Mouse (Mus musculus) heart, postnatal 14 days (tissue): ENCODE results near the gene Itgb5. TPM values are rescaled to one million over a fixed set of nuclear protein-coding genes. Genes with fewer than 3 reads are reported as not detected.

ENCODE experiments used
- DNase-seq, 2 experiments: peaks; one replicate each; pipeline ENCODE4 v3.0.0; 2021 to 2022
- intact Hi-C: fragments of 180-260 bp; cut with DNase I; formaldehyde crosslinking; loops from one replicate; pipeline ENCODE4 v1.15.1; 2025
- total RNA-seq, 2 experiments: library from RNA; stranded (reverse); gene quantifications; 2 replicates each; pipeline ENCODE4 v1.2.3; 2021

The Itgb5 gene
- total RNA-seq, 2 experiments from 2014 or later: 66.7 to 72.8 TPM

GRCm38 (mm10) chr16:33829842-33830511, 512 bp downstream of the Itgb5 start:
- intact Hi-C loops: loop anchor here (5.0 kb wide), 1 partner anchor 62 kb away; no protein-coding TSS in a partner anchor
- peak; percentile 66 to 69 for DNase-seq

GRCm38 (mm10) chr16:33830512-33831105, 1.1 kb downstream of the Itgb5 start:
- intact Hi-C loops: loop anchor here (5.0 kb wide), 1 partner anchor 62 kb away; no protein-coding TSS in a partner anchor
- no peak for DNase-seq

DNA sequence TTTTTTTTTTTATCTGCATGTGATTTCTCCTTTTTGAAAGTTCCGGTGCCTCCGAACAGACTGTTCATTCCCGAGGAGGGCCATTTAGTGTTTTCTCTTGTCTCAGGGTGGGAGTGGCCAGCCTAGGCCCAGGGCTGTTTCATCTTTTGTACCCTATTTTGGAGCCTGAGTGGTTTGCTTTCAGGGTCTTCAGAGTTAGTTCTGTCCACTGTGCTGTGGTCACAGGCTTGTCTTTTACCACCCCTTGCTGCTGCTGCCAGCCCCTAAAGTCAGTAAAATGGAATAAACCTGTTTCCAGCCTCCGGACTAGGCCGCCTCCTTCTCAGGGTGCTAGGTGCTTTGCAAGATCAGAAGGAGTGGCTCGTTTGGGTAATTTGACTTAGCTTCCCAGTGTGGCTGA, 2.6 kb downstream of the Itgb5 start:
- intact Hi-C loops: loop anchor here (5.0 kb wide), 1 partner anchor 60 kb away; no protein-coding TSS in a partner anchor
- no peak for DNase-seq

GRCm38 (mm10) chr16:33832728-33833428, 3.4 kb downstream of the Itgb5 start:
- DNase-seq: peak; percentile 30 to 39
- intact Hi-C loops: loop anchor here (5.0 kb wide), 1 partner anchor 59 kb away; no protein-coding TSS in a partner anchor

- intact Hi-C loops: loop anchor here (5.0 kb wide), 1 partner anchor 59 kb away; no protein-coding TSS in a partner anchor
- no peak for DNase-seq
These were observed 3.9 kb downstream of the Itgb5 start for GRCm38 (mm10) chr16:33833429-33833753.

- intact Hi-C loops: loop anchor here (5.0 kb wide), 1 partner anchor 58 kb away; no protein-coding TSS in a partner anchor
- DNase-seq: peak; percentile 64 to 65
These were observed 4.5 kb downstream of the Itgb5 start for GRCm38 (mm10) chr16:33833781-33834482.

DNA sequence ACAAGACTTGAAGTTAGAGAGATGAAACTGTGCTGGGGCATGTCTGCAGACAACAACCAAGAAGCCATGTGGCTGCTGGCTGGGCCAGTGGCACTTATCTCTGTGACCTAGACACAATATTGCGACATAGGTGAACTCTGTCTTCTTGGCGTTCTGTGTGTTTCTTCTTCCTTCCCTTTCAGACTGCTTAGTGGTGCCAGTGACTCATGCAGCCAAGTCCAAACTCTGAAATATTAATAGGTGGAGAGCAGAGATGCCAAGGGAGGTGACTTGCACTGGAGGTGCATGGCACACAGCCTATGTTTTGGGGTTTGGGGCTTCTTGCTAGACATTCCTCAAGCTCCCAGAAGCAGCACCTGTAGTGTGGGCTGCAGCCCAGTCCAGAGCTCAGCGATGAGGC, 7.2 kb downstream of the Itgb5 start:
- intact Hi-C loops: no loop called here
- DNase-seq: peak in 1 of 2 experiments; percentile 38

DNA sequence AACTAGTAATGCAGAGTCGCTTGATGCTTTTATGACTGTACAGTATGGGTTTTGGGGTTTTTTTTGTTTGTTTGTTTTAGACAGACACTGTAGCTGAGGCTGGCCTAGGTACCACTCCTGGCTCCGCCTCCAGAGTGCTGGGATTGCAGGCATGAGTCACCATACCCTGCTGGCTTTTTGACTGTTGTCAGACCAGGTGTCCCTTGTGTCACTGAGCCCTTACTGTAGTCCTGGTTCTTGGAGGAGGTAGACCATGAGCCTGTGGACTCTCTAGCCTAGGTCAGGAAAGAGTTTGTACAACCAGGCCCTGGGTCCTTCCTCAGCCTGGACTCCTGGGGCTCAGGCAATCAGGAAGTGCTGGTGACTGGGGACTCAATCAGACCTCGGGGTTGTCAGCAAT, 7.7 kb downstream of the Itgb5 start:
- intact Hi-C loops: no loop called here
- DNase-seq: no peak

- intact Hi-C loops: no loop called here
These were observed 11.2 kb downstream of the Itgb5 start for GRCm38 (mm10) chr16:33840616-33841015.

DNA sequence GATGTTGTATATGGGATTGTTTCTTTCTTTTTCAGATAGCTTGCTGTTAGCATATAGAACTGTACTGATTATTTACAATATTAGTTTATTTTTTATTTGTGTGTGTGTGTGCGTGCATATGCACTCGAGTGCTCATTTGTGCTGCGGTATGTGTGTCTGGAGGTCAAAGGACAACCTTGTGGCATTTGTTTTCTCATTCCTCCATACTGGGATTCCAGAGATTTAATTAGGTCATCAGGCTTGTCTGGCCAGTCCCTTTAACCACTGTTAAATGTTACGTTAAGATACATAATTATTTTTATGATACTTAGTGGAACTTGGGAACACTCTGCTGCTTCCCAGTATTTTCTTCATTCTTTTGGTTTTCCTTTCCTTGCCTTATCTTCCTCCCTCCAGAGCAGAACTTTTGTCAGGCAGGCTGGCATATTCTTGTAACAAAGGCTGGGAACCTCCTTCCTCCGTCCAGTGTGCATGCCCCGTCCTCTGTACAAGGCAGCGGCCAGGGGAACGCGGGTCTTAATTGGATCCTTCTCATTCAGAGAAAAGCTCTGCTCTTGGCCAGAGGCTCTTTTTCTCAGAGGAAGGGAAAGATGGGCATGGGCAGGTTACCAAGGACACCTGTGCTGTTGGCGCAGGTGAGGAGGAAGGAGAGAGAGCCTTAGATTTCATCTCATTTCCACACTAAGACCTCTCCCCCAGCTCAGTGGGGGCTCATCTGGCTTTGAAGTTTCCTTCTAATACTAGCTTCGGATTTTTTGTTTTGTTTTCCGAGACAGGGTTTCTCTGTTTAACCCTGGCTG, 12.8 kb downstream of the Itgb5 start:
- intact Hi-C loops: no loop called here
- no peak for DNase-seq

More at GRCm38 (mm10) chr16:33840616-33841015, 11.2 kb downstream of the Itgb5 start:
- no peak for DNase-seq

DNA sequence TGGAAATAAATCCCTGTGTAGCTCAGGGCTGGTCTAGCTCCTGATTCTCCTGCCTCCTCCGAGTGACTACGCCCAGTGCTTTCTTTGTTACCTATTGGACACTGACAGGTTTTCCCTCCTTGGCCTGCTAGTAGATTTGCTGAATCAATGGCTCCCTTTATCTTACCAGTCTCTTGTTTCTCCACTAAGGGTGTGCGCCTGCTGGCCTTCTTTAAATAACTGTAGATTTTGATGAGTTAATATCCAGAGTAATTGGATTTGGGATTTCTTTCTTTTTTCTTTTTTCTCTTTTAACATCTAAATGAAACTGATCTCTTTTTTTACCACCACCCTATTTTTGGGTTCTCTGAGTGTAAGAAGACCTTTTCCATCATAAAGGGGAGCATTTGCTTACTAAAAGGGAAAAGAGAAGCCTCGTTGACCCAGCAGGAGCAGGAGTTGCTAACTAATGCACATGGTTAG, 14.7 kb downstream of the Itgb5 start:
- no peak for DNase-seq
- intact Hi-C loops: no loop called here

GRCm38 (mm10) chr16:33844866-33845265, 15.4 kb downstream of the Itgb5 start:
- DNase-seq: no peak
- intact Hi-C loops: no loop called here

- intact Hi-C loops: no loop called here
- DNase-seq: no peak
These were observed 23.8 kb downstream of the Itgb5 start for GRCm38 (mm10) chr16:33853271-33853670.

- no peak for DNase-seq
- intact Hi-C loops: no loop called here
These were observed 29.3 kb downstream of the Itgb5 start for GRCm38 (mm10) chr16:33858766-33859165.

DNA sequence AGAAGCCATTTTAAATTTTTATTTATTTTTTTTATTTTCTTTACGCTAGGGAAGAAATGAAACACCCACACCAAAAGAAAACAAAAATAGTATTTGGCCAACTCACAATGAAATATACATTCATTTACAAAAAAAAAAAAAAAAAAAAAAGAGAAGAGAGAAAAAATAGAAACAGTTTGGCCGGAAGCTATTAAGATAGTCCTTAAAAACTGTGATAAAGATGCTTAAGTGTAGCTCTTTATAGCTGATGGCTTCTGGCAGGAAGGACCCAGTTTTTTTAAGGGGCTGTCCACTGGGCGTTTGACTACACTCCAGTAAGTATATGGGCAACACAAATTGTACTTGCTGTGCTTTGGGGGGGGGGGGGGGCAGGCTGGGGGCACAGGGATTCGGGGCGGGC, 29.9 kb downstream of the Itgb5 start:
- no peak for DNase-seq
- intact Hi-C loops: no loop called here

- intact Hi-C loops: no loop called here
These were observed 30.7 kb downstream of the Itgb5 start for GRCm38 (mm10) chr16:33859988-33860700.

DNA sequence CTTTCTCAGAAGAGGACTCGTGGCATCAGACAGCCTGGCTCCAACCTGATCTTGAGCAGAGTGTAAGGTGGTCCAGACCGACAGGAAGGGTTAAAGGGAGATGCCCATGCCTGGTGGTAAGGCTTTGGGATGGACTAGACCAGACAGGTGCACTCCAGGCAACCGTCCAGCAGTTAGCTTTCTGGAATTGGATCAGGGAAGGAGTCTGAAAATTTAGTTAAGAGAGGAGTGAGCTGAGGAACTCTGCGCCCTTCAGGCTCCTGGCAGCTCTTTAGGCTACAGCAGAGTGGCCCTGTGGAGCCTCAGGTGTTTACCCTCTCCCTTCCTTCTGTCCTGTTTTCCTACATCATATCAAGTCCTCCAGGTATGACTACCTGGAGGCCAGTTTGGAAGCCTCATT, 32.9 kb downstream of the Itgb5 start:
- intact Hi-C loops: no loop called here
- no peak for DNase-seq

More at GRCm38 (mm10) chr16:33859988-33860700, 30.7 kb downstream of the Itgb5 start:
- DNase-seq: peak; percentile 78 to 88

GRCm38 (mm10) chr16:33863208-33863751, 33.8 kb downstream of the Itgb5 start:
- intact Hi-C loops: no loop called here
- DNase-seq: no peak
